20 mouse cellular contexts compared by ENCODE assay signal in the genomic region with DNA sequence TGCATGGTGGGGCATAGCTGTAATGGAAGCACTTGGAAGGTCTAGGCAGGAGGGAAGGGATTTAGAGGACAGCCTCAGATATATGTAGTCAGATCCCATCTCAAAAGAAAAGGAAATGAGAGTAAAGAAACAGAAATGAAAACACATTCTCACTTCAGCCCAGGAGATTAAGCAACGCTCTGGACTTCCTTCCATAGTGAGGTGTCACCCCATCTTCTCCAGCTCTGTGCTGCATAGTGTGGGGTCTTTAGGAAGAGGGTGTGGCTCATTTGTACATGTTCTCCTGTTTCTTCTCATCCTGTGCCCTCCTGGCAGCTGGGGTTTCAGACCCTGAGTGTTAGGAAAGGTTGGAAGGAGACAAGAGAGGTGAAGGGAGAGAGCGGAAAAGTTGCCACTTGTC.
"Had no signal": no experiment of that assay in that cellular context is flagged by ENCODE, and none has a peak within 500 bp of the region (broad histone marks: within the 10 kb centered on the region; RNA-seq: fewer than 3 reads in every experiment).

No protein-coding gene starts in this region.

- H3K27me3 ChIP-seq: limb, embryonic 13.5 days; liver, embryonic 12.5 days; liver, embryonic 15.5 days; lung, embryonic 15.5 days; megakaryocyte, embryonic 14.5 days had no signal

- H3K4me3 ChIP-seq: limb, embryonic 10.5 days; limb, embryonic 13.5 days; liver, embryonic 12.5 days; liver, embryonic 15.5 days; lung, embryonic 15.5 days; megakaryocyte, embryonic 14.5 days; myocyte had no signal

- H3K9me3 ChIP-seq: limb, embryonic 10.5 days; liver, embryonic 12.5 days; liver, embryonic 15.5 days; lung, embryonic 15.5 days; megakaryocyte, embryonic 14.5 days had no signal

- H3K36me3 ChIP-seq: limb, embryonic 10.5 days; limb, embryonic 13.5 days; liver, embryonic 12.5 days; liver, embryonic 15.5 days; lung, embryonic 15.5 days had no signal

- H3K4me2 ChIP-seq: limb, embryonic 13.5 days; liver, embryonic 12.5 days; liver, embryonic 15.5 days; lung, embryonic 15.5 days; midbrain, embryonic 11.5 days had no signal

- H3K4me1 ChIP-seq: limb, embryonic 10.5 days; limb, embryonic 13.5 days; liver, embryonic 12.5 days; liver, embryonic 15.5 days; lung, embryonic 15.5 days had no signal

- ATAC-seq: liver, embryonic 12.5 days had no signal

- H3K27ac ChIP-seq: limb, embryonic 10.5 days; limb, embryonic 13.5 days; liver, embryonic 12.5 days; liver, embryonic 15.5 days; lung, embryonic 15.5 days had no signal

- H3K9ac ChIP-seq: limb, embryonic 13.5 days; liver, embryonic 12.5 days; liver, embryonic 15.5 days; lung, embryonic 15.5 days had no signal

- DNase-seq: kidney, adult 18-20 months; kidney, adult 9 months; kidney, postnatal 14 days; kidney, postnatal 4 days; liver; lung, adult 18-20 months; lung, postnatal 10 days; lung, postnatal 4 days; midbrain, embryonic 14.5 days; thymus, adult 2 months; thymus, postnatal 14 days; thymus, postnatal 4 days had no signal
